Mouse (Mus musculus): ENCODE measurements at regions not wholly inside any gene's neighbourhood (a gene's known extent, or its start where the extent isn't known, plus 50 kb on each side); places are given as distances from the start of the nearest gene placed in this dataset.
"Not testable (repeated sequence)": the region's sequence is repeated elsewhere in the genome, so short reads cannot be mapped to it uniquely, and the experiment has no call there.

DNA sequence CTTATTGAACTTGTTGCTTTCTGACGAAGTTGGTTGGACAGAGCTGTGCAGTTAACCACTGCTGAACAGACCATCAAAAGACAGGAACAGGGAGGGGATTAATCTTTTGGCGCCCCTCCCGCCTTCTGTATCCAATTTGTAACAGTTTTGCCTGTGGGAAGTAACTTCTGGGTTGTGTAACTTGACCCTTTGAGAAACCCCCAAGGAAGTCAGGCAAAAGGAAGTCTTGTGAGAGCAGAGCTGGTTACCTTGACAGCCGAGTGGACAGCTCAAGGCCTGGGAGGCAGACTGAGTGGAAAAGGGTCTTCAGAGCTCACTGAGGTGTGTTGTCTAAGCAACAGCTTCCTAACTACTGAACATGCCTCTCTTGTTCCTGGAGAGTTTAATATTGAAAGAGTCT lies 75.8 kb upstream of the Hao2 start:
- DNase-seq (ENCODE audit: low read depth) = no peak

DNA sequence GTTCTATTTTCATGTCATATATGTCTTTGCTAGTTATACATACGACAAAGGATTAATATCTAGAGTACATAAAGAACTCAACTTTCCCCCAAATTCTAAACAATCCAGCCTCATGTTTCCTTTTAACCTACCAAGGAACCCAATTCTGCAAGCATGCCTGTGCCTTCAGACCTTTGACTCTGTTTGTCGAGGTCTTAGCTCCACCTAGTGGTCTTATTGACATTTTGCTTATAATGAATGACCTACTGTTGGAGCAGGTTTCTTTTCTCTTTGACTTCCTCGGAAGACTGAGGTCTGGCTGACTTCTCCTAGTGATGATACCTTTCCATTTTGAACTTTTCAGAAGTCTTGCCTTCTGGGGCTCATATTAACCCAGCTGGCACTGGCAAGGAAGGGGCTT lies 82.7 kb upstream of the Hao2 start:
- DNase-seq (ENCODE audit: low read depth) = peak; percentile 46

GRCm38 (mm10) chr3:98982787-98983186 lies 89.7 kb upstream of the Hao2 start:
- no peak for DNase-seq (ENCODE audit: low read depth)

DNA sequence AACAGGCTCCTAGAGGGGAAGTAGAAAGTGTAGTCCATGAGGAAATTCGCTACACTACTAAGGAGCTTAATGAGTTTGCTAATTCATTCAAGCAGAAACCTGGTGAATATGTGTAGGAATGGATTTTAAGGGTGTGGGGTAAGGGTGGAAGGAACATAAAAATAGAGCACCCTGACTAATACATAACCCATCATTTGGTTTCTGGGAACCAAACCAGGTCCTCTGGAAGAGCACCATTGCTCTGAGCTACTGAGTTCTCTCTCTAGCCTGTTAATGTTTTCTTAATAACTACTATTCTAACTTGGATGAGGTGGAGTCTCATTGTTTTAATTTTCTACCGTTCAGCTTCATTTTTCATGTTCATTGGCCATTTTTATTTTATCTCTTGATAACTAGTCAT lies 94.2 kb upstream of the Hao2 start:
- not testable (repeated sequence) for DNase-seq (ENCODE audit: low read depth)

DNA sequence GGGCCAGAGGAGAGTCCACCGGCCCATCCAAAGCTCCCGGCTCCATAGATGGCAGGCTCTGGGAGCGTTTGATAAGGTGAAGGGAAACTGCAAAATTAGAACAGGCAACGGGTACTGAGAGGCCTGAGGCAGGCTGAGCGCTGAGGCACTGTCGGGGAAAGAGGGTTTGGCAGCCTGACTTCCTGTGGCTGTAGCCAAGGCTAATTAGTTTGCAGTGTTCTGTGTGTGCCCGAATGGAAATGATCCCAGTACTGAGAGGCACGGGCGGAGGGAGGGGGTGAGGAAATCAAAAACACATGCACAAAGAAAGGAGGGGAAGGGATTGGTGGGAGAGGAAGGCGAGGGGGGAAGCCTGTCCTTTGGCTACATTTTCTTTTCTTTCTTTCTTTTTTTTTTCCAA lies 97.8 kb upstream of the Hao2 start:
- DNase-seq (ENCODE audit: low read depth) = no peak

DNA sequence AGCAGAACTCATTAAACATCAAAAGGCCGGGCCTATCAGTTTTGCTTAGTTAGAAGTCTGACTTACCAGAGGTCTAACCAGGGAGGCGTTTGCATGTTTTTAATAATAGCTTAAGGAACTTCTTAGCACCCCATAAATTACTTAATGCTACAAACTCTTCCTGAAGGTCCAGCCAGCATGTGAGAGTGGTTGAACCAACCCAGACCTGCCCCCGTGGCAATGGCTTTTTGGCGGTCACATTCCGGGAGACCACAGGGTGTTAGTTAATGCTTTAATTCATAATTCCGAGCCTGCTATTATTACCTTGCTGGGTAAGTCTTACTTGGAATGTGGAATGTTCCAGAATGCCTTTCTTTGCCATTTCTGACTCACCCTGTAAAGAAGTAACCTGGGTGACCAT lies 98.2 kb upstream of the Hao2 start:
- DNase-seq (ENCODE audit: low read depth) = no peak

- DNase-seq (ENCODE audit: low read depth) = no peak
These were observed 101.0 kb upstream of the Hao2 start for GRCm38 (mm10) chr3:98994086-98994485.

DNA sequence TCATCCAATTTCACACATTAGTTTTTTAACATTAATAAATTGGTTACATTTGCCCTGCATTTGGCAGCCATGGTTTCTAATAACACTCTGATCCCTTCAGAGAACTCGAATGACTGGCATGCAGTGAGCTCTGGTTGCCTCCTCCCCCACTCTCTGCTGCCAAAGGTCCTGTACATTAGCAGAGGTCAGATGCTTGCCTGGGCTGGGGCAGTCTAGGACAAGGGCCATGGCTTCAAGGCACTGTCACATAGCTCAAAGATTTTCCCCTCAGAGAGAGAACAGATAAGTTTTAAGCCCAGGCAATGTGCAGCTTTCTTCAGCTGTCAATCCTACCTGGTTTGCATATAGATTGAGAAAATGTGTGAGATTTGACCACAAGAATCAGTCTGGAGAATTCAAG lies 110.2 kb upstream of the Wars2 start:
- no peak for DNase-seq (ENCODE audit: low read depth)

- DNase-seq (ENCODE audit: low read depth) = no peak
These were observed 94.7 kb upstream of the Wars2 start for GRCm38 (mm10) chr3:99046190-99046589.

DNA sequence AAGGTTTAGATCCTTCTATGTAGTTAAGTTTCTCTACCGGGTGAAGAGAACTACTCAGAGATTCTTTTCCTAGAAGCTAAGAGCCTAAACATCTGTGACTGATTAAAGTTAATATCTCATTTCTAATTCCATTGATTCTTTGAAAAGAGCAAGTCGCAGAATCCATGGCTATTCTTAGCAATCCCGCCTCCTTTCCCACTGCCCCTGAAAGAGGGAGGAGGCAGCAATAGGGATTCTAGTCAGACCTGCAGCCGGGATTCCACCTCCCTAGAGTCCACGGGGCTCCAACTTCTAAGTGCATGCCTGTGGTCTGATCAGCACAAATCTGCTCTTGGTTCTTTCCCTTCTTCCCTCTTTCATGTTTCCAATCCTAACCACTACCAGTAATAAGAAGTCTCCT lies 93.7 kb upstream of the Wars2 start:
- no peak for DNase-seq (ENCODE audit: low read depth)

DNA sequence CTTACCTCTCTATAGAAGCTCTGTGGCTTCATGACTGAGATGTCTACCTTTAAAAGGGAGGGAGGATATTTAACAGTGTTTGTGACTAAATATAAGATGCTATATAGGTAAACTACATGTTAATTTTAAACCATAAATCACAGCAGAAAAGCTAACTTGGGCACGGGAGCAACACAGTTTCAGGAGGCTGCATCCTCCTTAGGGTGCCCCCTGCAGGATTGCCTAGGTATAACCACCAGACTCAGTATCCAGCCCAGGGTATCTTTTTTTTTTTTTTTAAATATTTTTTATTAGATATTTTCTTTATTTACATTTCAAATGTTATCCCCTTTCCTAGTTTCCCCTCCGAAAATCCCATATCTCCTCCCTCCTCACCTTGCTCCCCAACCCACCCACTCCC lies 91.6 kb upstream of the Wars2 start:
- DNase-seq (ENCODE audit: low read depth) = no peak

GRCm38 (mm10) chr3:99052176-99052575 lies 88.7 kb upstream of the Wars2 start:
- DNase-seq (ENCODE audit: low read depth) = no peak

GRCm38 (mm10) chr3:99067168-99067567 lies 73.7 kb upstream of the Wars2 start:
- no peak for DNase-seq (ENCODE audit: low read depth)
